Mouse (Mus musculus): ENCODE results near the gene Psme4. TPM values are rescaled to one million over a fixed set of nuclear protein-coding genes. Genes with fewer than 3 reads are reported as not detected.

Gene Psme4
- polyA plus RNA-seq (2014; fragmentation: Illumina TruSeq; extraction: RNeasy Lipid Tissue Mini Kit (QIAGEN cat#74804); ENCODE audit: insufficient read depth, low read depth, low replicate concordance): 14.8 TPM

GRCm38 (mm10) chr11:30771267-30771903, at the start of gene Psme4:
TSS of gene Psme4 (plus strand) at chr11:30771726.

GRCm38 (mm10) chr11:30885171-30885871, 113.8 kb downstream of the Psme4 start, which contains the start of the genes Gpr75 and Asb3:
TSS of gene Gpr75 (plus strand) at chr11:30885358.
TSS of gene Asb3 (plus strand) at chr11:30885416.

Other genes starting within 250 kb of the Psme4 start
- 31.8 TPM for gene Acyp2, start 122.1 kb upstream of the Psme4 start, polyA plus RNA-seq (2014; fragmentation: Illumina TruSeq; extraction: RNeasy Lipid Tissue Mini Kit (QIAGEN cat#74804); ENCODE audit: insufficient read depth, low read depth, low replicate concordance)
- not detected for gene Gpr75, start 113.6 kb downstream of the Psme4 start, polyA plus RNA-seq (2014; fragmentation: Illumina TruSeq; extraction: RNeasy Lipid Tissue Mini Kit (QIAGEN cat#74804); ENCODE audit: insufficient read depth, low read depth, low replicate concordance)
- gene Asb3, start 113.7 kb downstream of the Psme4 start, polyA plus RNA-seq (2014; fragmentation: Illumina TruSeq; extraction: RNeasy Lipid Tissue Mini Kit (QIAGEN cat#74804); ENCODE audit: insufficient read depth, low read depth, low replicate concordance): 7.2 TPM
- 27.1 TPM for gene Erlec1, start 182.6 kb downstream of the Psme4 start, polyA plus RNA-seq (2014; fragmentation: Illumina TruSeq; extraction: RNeasy Lipid Tissue Mini Kit (QIAGEN cat#74804); ENCODE audit: insufficient read depth, low read depth, low replicate concordance)
- 6.5 TPM for gene Chac2, start 214.6 kb downstream of the Psme4 start, polyA plus RNA-seq (2014; fragmentation: Illumina TruSeq; extraction: RNeasy Lipid Tissue Mini Kit (QIAGEN cat#74804); ENCODE audit: insufficient read depth, low read depth, low replicate concordance)